Mouse (Mus musculus) adrenal gland, postnatal 25 days (tissue): ENCODE data around the gene Gprin2. TPM values are rescaled to one million over a fixed set of nuclear protein-coding genes. Genes with fewer than 3 reads are reported as not detected.

Source experiments
- DNase-seq: peaks from one replicate; pipeline ENCODE4 v3.0.0; 2021; ENCODE audit warnings: mixed read lengths
- total RNA-seq: library from RNA; stranded (reverse); gene quantifications from 2 replicates; pipeline ENCODE4 v1.2.3, GENCODE M21; 2021

Gprin2 gene
- total RNA-seq, 1 experiment from 2014 or later: 2.5 TPM

GRCm38 (mm10) chr14:34207996-34208395 lies 6.5 kb upstream of the Gprin2 start:
- no peak for DNase-seq

GRCm38 (mm10) chr14:34200738-34201230 lies 669 bp downstream of the Gprin2 start:
- no peak for DNase-seq

GRCm38 (mm10) chr14:34196706-34197105 lies 4.7 kb downstream of the Gprin2 start:
- peak; percentile 48 for DNase-seq

GRCm38 (mm10) chr14:34195466-34195865 lies 6.0 kb downstream of the Gprin2 start:
- no peak for DNase-seq

GRCm38 (mm10) chr14:34193879-34194278 lies 7.6 kb downstream of the Gprin2 start:
- DNase-seq: no peak

- peak; percentile 59 for DNase-seq
Observed at GRCm38 (mm10) chr14:34190361-34190760, 11.1 kb downstream of the Gprin2 start.

GRCm38 (mm10) chr14:34188629-34189028 lies 12.8 kb downstream of the Gprin2 start:
- DNase-seq: peak; percentile 76

GRCm38 (mm10) chr14:34183101-34183500 lies 18.4 kb downstream of the Gprin2 start:
- no peak for DNase-seq

GRCm38 (mm10) chr14:34179351-34179750 lies 22.1 kb downstream of the Gprin2 start:
- no peak for DNase-seq

GRCm38 (mm10) chr14:34171107-34171506 lies 30.3 kb downstream of the Gprin2 start:
- no peak for DNase-seq

GRCm38 (mm10) chr14:34155752-34156151 lies 45.7 kb downstream of the Gprin2 start:
- DNase-seq: no peak

- DNase-seq: peak; percentile 62
Observed at GRCm38 (mm10) chr14:34154601-34155337, 46.7 kb downstream of the Gprin2 start.

- peak; percentile 72 for DNase-seq
Observed at GRCm38 (mm10) chr14:34152342-34152741, 49.1 kb downstream of the Gprin2 start, which contains the start of gene Npy4r. Npy4r (minus strand) TSS chr14:34152489.

GRCm38 (mm10) chr14:34142915-34143314 lies 58.5 kb downstream of the Gprin2 start:
- DNase-seq: no peak

GRCm38 (mm10) chr14:34142316-34142715 lies 59.1 kb downstream of the Gprin2 start:
- DNase-seq: no peak

GRCm38 (mm10) chr14:34139671-34140664 lies 61.5 kb downstream of the Gprin2 start:
- DNase-seq: no peak

Other genes starting within 250 kb of the Gprin2 start
- not detected in 2 replicates for gene Rbp3, start 247.7 kb downstream of the Gprin2 start, total RNA-seq
- gene Zfp488, start 222.9 kb downstream of the Gprin2 start, total RNA-seq: 0.12 TPM in 1 of 2 replicates, not detected in the other
- not detected in 2 replicates for gene Gm30083, start 186.5 kb downstream of the Gprin2 start, total RNA-seq
- gene Gm5460, start 184.9 kb downstream of the Gprin2 start, total RNA-seq: not detected in 2 replicates
- gene Antxrl, start 148.9 kb downstream of the Gprin2 start, total RNA-seq: not detected in 2 replicates
- gene Anxa8, start 115.7 kb downstream of the Gprin2 start, total RNA-seq: 1.3 and 2.1 TPM in 2 replicates
- not detected in 2 replicates for gene A630023A22Rik, start 98.9 kb downstream of the Gprin2 start, total RNA-seq
- 0.15 TPM in 1 of 2 replicates, not detected in the other for gene Npy4r, start 49.2 kb downstream of the Gprin2 start, total RNA-seq
- gene Syt15, start 17.9 kb upstream of the Gprin2 start, total RNA-seq: 0.33 TPM in 1 of 2 replicates, not detected in the other
- gene Shld2, start 108.8 kb upstream of the Gprin2 start, total RNA-seq: 13.5 and 16.4 TPM in 2 replicates
- gene Glud1, start 109.1 kb upstream of the Gprin2 start, total RNA-seq: 148 and 181 TPM in 2 replicates
- not detected in 2 replicates for gene Fam25c, start 153.8 kb upstream of the Gprin2 start, total RNA-seq
- gene Sncg, start 173.1 kb upstream of the Gprin2 start, total RNA-seq: 7.4 and 9.7 TPM in 2 replicates
- 26.1 and 31.2 TPM in 2 replicates for gene Mmrn2, start 173.8 kb upstream of the Gprin2 start, total RNA-seq